Mouse (Mus musculus) stomach, embryonic 15.5 days (tissue): ENCODE measurements around the gene Ccdc91. TPM values are rescaled to one million over a fixed set of nuclear protein-coding genes. Genes with fewer than 3 reads are reported as not detected.

Experiments used
- ATAC-seq: fragments of 200-750 bp; cut with Nextera tagmentation; 2 replicates; pipeline ENCODE4 v1.8.0; 2017; ENCODE audit warnings: low read depth, moderate number of reproducible peaks, moderate TSS enrichment; ENCODE audit not compliant: insufficient read depth, low FRiP score
- H3K27ac ChIP-seq: fragments of 300-500 bp; sonication (generic); 2 replicates; pipeline ENCODE4 v1.5.1; 2015; ENCODE audit warnings: mild to moderate bottlenecking, inconsistent platforms
- H3K27me3 ChIP-seq: fragments of 300-500 bp; sonication (generic); replicated peaks from 2 replicates; pipeline ENCODE4 v1.6.1; 2015; ENCODE audit warnings: inconsistent platforms
- H3K36me3 ChIP-seq: fragments of 300-500 bp; sonication (generic); 2 replicates; pipeline ENCODE4 v1.6.1; 2015; ENCODE audit warnings: inconsistent platforms
- H3K4me1 ChIP-seq: fragments of 300-500 bp; sonication (generic); 2 replicates; pipeline ENCODE4 v1.6.1; 2015; ENCODE audit warnings: inconsistent platforms
- H3K4me2 ChIP-seq: fragments of 300-500 bp; sonication (generic); 2 replicates; pipeline ENCODE4 v1.6.1; 2015; ENCODE audit warnings: mild to moderate bottlenecking, inconsistent platforms
- H3K4me3 ChIP-seq: fragments of 300-500 bp; sonication (generic); replicated peaks from 2 replicates; pipeline ENCODE4 v1.5.1; 2015; ENCODE audit warnings: inconsistent platforms
- H3K9ac ChIP-seq: fragments of 300-500 bp; sonication (generic); 2 replicates; pipeline ENCODE4 v1.6.1; 2015; ENCODE audit warnings: inconsistent platforms
- H3K9me3 ChIP-seq: fragments of 300-500 bp; sonication (generic); 2 replicates; pipeline ENCODE4 v1.6.1; 2016; ENCODE audit warnings: inconsistent platforms
- WGBS: fragments of 180-500 bp; shearing (Covaris S2); methylation state at CpG from one replicate; pipeline ENCODE4 v1.1.7; 2015; 5-methylcytosine and 5-hydroxymethylcytosine counted together
- polyA plus RNA-seq: library from polyadenylated mRNA; unstranded; fragments of >200 nt; fragmentation: Nextera tagmentation; extraction: Ambion mirVana; gene quantifications from 2 replicates; pipeline ENCODE4 v1.2.1, GENCODE M21; 2015

Gene Ccdc91
- polyA plus RNA-seq, 1 experiment from 2014 or later: 23.3 TPM

DNA sequence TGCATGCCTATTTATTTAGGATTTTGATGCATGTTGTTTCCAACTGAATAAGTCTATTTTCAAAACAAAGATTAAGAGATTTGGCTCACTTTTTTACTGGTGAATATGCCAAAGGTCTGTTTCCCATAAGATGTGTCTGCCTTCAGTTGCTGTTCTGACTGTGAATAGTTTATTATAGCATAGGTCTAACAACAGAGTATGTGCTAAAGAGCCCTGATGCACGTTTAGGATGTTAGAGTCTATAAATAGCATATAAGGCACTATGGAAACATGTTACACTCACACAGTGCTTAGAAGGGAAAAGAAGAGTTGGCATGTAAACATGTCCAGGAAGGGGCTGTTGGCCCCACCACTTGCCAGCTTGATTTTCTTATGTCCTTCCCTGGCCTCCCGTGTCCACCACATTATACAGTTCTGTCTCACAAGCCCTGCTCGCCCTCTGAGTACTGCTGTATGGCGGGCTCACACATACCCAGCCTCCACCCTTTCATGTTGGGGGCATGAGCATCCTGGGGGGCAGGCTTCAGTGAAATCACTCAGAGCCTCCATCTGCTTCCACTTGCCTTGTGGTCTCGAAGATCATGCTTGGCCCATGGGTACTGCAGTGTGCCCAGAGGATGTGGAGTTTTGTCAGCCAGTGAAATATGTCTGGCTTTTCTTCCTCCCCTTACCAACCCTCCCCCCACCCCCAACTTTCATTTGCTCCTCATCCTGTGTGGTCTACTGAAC lies 99.0 kb downstream of the Ccdc91 start:
- no peak overlapping the region for H3K27ac ChIP-seq
- no peak overlapping the region for H3K9ac ChIP-seq
- H3K36me3 ChIP-seq: no peaks in the 10 kb centered on the region
- 44% methylated on average over 5 of the region's 5 CpGs for WGBS
- no peak for ATAC-seq
- no peaks in the 10 kb centered on the region for H3K9me3 ChIP-seq
- H3K27me3 ChIP-seq: no peaks in the 10 kb centered on the region
- H3K4me3 ChIP-seq: no peak overlapping the region
- H3K4me2 ChIP-seq: no peak overlapping the region
- no peaks in the 10 kb centered on the region for H3K4me1 ChIP-seq

GRCm38 (mm10) chr6:147575183-147575784 lies 99.7 kb downstream of the Ccdc91 start:
- Histone ChIP-seq H3K4me1 (no peaks in the 10 kb centered on the region), H3K4me3 (no peak overlapping the region), H3K4me2 (no peak overlapping the region), H3K9me3 (no peaks in the 10 kb centered on the region), H3K27me3 (no peaks in the 10 kb centered on the region), H3K27ac (no peak overlapping the region), H3K9ac (no peak overlapping the region), H3K36me3 (no peaks in the 10 kb centered on the region)
- ATAC-seq: no peak
- WGBS: 45% methylated on average over 11 of the region's 11 CpGs

DNA sequence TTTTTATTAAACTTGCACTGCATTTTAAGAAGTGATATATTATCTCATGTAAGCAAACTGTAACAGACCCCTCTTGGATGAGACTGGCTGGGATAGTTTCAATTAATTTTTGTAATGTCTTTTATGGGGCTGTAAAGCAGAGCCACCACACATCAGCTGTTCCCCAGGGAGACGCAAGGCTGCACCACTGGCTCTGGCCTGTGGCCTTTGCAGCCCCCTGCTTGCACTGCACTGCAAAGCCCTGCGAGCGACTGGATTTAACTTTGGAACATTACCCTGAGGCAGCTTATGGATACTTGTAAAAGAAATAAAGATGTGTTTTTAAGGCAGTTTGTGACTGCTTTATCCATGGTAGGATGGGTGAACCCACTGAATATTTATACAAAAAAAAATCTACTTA lies 112.0 kb downstream of the Ccdc91 start:
- no peak overlapping the region for H3K4me3 ChIP-seq
- no peak overlapping the region for H3K4me2 ChIP-seq
- WGBS: 74% methylated on average over 3 of the region's 3 CpGs
- H3K4me1 ChIP-seq: no peaks in the 10 kb centered on the region
- H3K9ac ChIP-seq: no peak overlapping the region
- no peak overlapping the region for H3K27ac ChIP-seq
- no peaks in the 10 kb centered on the region for H3K36me3 ChIP-seq
- no peaks in the 10 kb centered on the region for H3K27me3 ChIP-seq
- H3K9me3 ChIP-seq: no peaks in the 10 kb centered on the region
- no peak for ATAC-seq

GRCm38 (mm10) chr6:147606666-147607065 lies 131.0 kb downstream of the Ccdc91 start:
- Histone ChIP-seq H3K4me1 (no peaks in the 10 kb centered on the region), H3K27ac (no peak overlapping the region), H3K4me3 (no peak overlapping the region), H3K4me2 (no peak overlapping the region), H3K27me3 (no peaks in the 10 kb centered on the region), H3K9ac (no peak overlapping the region), H3K9me3 (no peaks in the 10 kb centered on the region), H3K36me3 (no peaks in the 10 kb centered on the region)
- no peak for ATAC-seq
- WGBS: 67% methylated on average over 10 of the region's 10 CpGs

DNA sequence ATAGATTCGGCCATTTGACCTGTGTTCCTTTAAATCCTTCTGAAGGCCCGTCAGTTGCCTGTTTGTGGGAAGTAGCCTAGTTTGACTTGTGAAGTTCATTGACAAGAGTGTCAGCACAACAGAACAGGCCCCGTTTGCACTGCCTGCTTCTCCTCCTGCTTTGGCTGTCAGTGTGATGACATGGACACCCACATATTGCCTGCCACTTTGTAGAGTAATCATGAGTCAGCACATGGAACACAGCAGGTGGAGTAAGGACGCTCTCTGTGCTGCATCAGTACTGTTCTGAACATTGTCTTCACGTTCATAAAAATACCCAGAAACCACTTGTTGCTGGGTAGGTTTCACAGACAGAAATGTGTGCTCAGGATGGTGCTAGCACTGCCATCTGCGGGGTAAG lies 132.0 kb downstream of the Ccdc91 start:
- no peaks in the 10 kb centered on the region for H3K36me3 ChIP-seq
- H3K27ac ChIP-seq: no peak overlapping the region
- no peaks in the 10 kb centered on the region for H3K9me3 ChIP-seq
- no peak overlapping the region for H3K9ac ChIP-seq
- no peak overlapping the region for H3K4me3 ChIP-seq
- ATAC-seq: no peak
- H3K4me2 ChIP-seq: no peak overlapping the region
- WGBS: 73% methylated on average over 6 of the region's 6 CpGs
- H3K27me3 ChIP-seq: no peaks in the 10 kb centered on the region
- H3K4me1 ChIP-seq: no peaks in the 10 kb centered on the region

DNA sequence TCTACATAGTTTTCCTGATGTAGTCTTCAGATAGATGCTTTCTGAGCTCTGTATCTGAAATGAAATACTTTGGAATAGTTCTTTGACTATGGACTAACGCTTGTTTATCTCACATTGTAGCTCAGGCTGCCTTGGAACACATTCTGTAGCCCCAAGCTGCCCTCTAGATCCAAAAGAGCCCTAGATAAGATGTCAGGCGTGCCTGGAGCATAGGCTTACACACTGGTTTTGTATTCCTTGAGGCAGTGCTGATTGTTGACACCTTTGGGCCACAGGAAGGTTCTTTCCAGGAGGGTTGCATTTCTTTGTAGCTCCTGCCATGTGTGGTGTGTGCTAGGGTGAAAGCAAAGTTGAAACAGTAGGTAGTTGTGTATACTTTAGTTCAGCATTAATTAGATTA lies 139.7 kb downstream of the Ccdc91 start:
- Histone ChIP-seq H3K4me2 (no peak overlapping the region), H3K9ac (no peak overlapping the region), H3K4me1 (no peaks in the 10 kb centered on the region), H3K4me3 (no peak overlapping the region), H3K36me3 (no peaks in the 10 kb centered on the region), H3K27me3 (no peaks in the 10 kb centered on the region), H3K27ac (no peak overlapping the region), H3K9me3 (no peaks in the 10 kb centered on the region)
- 77% methylated on average over 2 of the region's 2 CpGs for WGBS
- no peak for ATAC-seq

GRCm38 (mm10) chr6:147623142-147623541 lies 147.5 kb downstream of the Ccdc91 start:
- Histone ChIP-seq H3K27me3 (no peaks in the 10 kb centered on the region), H3K36me3 (no peaks in the 10 kb centered on the region), H3K4me3 (no peak overlapping the region), H3K27ac (no peak overlapping the region), H3K9me3 (no peaks in the 10 kb centered on the region), H3K4me1 (no peaks in the 10 kb centered on the region), H3K9ac (no peak overlapping the region), H3K4me2 (no peak overlapping the region)
- 85% methylated on average over 3 of the region's 3 CpGs for WGBS
- ATAC-seq: no peak

- Histone ChIP-seq H3K4me1 (no peaks in the 10 kb centered on the region), H3K4me2 (no peak overlapping the region), H3K9ac (no peak overlapping the region), H3K4me3 (no peak overlapping the region), H3K27ac (no peak overlapping the region), H3K36me3 (no peaks in the 10 kb centered on the region), H3K9me3 (no peaks in the 10 kb centered on the region), H3K27me3 (no peaks in the 10 kb centered on the region)
- WGBS: 76% methylated on average over 5 of the region's 5 CpGs
- ATAC-seq: no peak
Observed at GRCm38 (mm10) chr6:147636464-147636863, 160.8 kb downstream of the Ccdc91 start.

- no peak overlapping the region for H3K4me2 ChIP-seq
- ATAC-seq: no peak
- H3K9ac ChIP-seq: no peak overlapping the region
- H3K4me1 ChIP-seq: 0 out of 2 replicates have a peak, but pooled peaks cover 3% of the 10 kb centered on the region
- H3K27ac ChIP-seq: no peak overlapping the region
- 73% methylated on average over 7 of the region's 7 CpGs for WGBS
- H3K9me3 ChIP-seq: no peaks in the 10 kb centered on the region
- no peak overlapping the region for H3K4me3 ChIP-seq
- no peaks in the 10 kb centered on the region for H3K27me3 ChIP-seq
- no peaks in the 10 kb centered on the region for H3K36me3 ChIP-seq
Observed at GRCm38 (mm10) chr6:147643875-147644274, 168.2 kb downstream of the Ccdc91 start.

GRCm38 (mm10) chr6:147644391-147644790 lies 168.8 kb downstream of the Ccdc91 start:
- no peak overlapping the region for H3K27ac ChIP-seq
- ATAC-seq: no peak
- H3K9ac ChIP-seq: no peak overlapping the region
- H3K4me3 ChIP-seq: no peak overlapping the region
- H3K9me3 ChIP-seq: no peaks in the 10 kb centered on the region
- H3K4me1 ChIP-seq: 0 out of 2 replicates have a peak, but pooled peaks cover 3% of the 10 kb centered on the region
- H3K4me2 ChIP-seq: no peak overlapping the region
- H3K36me3 ChIP-seq: no peaks in the 10 kb centered on the region
- H3K27me3 ChIP-seq: no peaks in the 10 kb centered on the region

GRCm38 (mm10) chr6:147646401-147646968 lies 170.9 kb downstream of the Ccdc91 start:
- Histone ChIP-seq H3K36me3 (no peaks in the 10 kb centered on the region), H3K4me1 (0 out of 2 replicates have a peak, but pooled peaks cover 3% of the 10 kb centered on the region), H3K27me3 (no peaks in the 10 kb centered on the region), H3K9me3 (no peaks in the 10 kb centered on the region), H3K4me3 (no peak overlapping the region), H3K9ac (no peak overlapping the region), H3K4me2 (no peak overlapping the region), H3K27ac (no peak overlapping the region)
- no peak for ATAC-seq
- 65% methylated on average over 11 of the region's 11 CpGs for WGBS

GRCm38 (mm10) chr6:147658025-147658424 lies 182.4 kb downstream of the Ccdc91 start:
- H3K36me3 ChIP-seq: no peaks in the 10 kb centered on the region
- no peak overlapping the region for H3K4me2 ChIP-seq
- no peaks in the 10 kb centered on the region for H3K9me3 ChIP-seq
- no peak overlapping the region for H3K27ac ChIP-seq
- no peaks in the 10 kb centered on the region for H3K27me3 ChIP-seq
- H3K4me1 ChIP-seq: no peaks in the 10 kb centered on the region
- no peak overlapping the region for H3K4me3 ChIP-seq
- no peak for ATAC-seq
- H3K9ac ChIP-seq: no peak overlapping the region
